Mouse (Mus musculus) heart, postnatal 4 days (tissue): ENCODE results near the gene Clic3. TPM values are rescaled to one million over a fixed set of nuclear protein-coding genes. Genes with fewer than 3 reads are reported as not detected.
A peak's percentile ranks its signal among the peaks of the same experiment; 100 is the strongest.
"Not testable (repeated sequence)": the region's sequence is repeated elsewhere in the genome, so short reads cannot be mapped to it uniquely, and the experiment has no call there.

ENCODE experiments used
- DNase-seq: peaks from one replicate; pipeline ENCODE4 v3.0.0; 2021
- total RNA-seq, 2 experiments: library from RNA; stranded (reverse); gene quantifications; 2 replicates each; pipeline ENCODE4 v1.2.3; 2021

The Clic3 gene
- total RNA-seq = 1 to 10 TPM; 2.8 to 4.1 TPM

DNA sequence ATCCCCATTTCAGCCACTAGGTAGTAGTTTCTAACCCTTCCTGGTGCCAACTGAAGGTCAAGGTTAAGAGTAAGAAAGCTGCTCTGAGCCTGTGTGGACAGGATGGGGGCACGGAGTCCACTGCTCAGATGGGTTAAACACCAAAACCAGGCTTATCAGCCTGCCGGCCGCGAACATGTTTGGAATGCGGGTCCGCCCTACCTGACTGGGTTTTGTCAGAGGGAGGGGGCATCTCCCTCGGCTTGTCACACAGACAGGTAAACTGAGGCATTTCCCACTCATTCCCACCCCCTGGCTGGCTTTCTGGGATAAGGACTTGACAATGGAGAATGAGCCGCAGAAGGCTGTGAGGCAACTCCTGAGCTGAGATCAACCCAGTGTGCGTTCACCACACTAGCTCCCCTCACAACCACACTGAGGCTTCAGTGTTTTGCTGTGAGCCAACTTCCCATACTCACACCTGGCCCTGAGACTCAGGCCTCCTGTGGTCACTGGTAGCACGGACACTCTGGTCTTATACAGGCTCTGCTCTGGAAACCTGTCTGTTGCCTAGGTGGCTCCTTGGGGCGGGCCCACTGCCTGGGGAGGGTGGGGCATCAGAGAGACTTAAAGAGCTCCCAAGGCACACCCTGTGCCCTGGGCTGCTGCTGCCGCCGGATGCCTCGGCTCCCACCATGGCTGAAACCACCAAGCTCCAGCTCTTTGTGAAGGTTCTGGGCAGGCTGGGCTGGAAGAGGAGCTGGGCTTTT lies at the start of gene Clic3:
Clic3 (plus strand) TSS at position 634 of the 749 bp plus-strand sequence.
- DNase-seq = no peak

DNA sequence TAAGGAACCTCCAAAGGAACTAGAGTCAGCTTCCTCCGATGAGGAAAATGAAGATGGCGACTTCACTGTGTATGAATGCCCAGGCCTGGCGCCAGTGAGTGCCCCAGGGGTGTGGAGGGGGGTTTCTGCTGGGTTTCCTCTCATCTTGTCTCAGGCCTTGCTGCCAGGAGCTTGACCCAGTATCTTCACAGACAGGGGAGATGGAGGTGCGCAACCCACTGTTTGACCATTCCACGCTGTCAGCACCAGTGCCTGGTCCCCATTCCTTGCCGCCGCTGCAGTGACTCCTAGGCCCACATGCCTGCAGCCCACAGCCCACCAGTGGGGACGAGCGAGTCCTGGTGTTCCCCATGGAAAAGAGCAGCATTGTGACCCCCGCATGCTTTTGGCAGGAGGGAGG lies 47.7 kb upstream of the Clic3 start:
- DNase-seq = no peak

DNA sequence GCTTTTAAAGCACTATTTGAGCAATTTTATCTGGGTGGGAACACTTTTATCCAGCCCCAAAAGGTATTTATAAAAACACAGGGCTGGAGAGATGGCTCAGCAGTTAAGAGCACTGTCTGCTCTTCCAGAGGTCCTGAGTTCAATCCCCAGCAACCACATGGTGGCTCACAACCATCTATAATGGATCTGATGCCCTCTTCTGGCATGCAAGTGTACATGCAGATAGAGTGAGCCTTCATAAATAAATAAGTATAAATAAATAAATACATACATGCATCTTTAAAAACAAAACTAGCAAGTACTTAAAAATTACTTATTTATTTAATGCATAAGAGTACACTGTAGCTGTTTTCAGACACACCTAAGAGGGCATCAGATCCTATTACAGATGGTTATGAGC lies 43.2 kb upstream of the Clic3 start:
- DNase-seq = not testable (repeated sequence)

DNA sequence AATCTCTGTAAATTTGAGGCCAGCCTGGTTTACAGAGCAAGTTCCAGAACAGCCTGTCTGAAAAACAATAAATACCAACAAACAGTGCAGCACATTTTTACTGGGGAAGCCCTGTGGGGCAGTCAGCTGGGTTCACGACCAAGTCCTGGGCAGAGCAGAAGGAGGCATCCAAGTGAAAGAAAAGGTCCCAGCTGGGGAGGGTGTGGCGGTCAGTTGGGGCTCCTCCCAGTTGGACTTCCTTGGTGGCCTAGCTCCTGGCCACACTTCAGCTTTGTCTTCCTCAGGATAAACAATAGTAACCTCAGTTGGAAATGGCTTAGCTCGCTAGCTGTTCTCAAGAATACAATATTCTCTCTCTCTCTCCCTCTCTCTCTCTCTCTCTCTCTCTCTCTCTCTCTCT lies 39.2 kb upstream of the Clic3 start:
- no peak for DNase-seq

DNA sequence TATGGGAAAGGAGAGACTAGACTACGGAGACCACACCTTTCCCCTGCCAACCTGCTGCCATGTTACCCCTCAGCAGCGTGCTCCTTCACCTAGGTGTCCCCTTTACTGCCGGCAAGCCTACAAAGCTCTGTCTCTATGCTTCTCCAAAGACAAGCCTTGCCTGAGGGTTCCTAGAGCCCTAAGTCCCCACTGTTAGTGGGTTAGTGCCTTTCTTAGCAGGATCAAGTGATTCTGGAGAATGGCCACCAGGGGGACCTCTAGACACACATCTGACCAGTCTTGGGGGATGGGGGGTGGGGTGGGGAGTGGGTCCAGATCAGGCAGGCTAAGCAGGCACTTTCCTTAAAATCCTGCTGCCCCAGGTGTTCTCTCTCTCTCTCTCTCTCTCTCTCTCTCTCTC lies 34.7 kb upstream of the Clic3 start:
- peak; percentile 53 for DNase-seq

DNA sequence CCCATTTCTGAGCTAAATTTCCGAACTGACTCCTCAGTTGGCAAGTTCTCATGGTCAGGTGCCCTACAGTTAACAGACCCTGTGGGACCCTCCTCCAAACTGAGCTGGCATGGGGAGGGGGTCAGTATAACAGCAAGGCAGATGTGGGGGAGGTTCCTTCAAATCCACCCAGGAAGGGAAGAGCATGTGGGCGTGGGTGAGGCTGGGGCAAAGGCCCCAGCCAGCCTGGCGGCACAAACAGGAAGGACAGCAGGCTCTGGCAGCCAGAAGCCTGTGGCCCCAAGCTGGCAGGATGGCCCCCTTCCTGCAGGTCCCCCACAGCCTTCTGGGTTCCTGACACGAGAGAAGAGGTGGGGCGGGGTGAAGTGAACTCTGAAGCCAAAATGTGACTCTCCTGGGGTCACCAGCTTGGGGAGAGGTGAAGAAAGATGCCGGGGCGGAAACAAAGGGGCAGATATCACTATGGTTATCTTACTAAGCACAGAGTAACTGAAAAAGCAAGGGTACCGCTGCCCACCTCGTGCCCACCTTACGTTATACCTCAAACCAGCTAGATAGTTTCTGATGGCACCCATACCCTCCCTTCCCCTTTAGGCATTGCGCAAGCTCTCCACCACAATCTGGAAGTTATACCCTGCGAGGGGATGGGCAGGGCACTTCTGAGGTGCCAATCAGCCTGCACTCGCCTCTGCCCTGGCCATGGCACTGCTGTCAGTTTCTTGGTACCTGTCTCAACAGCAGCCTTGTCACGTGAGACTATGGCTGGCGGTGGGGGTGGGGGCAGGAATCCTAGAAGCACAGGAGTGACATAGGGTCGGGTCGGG lies 33.8 kb upstream of the Clic3 start, which contains the start of gene Fut7:
Fut7 (plus strand) TSS at position 681 of the 824 bp plus-strand sequence.
- DNase-seq = no peak

DNA sequence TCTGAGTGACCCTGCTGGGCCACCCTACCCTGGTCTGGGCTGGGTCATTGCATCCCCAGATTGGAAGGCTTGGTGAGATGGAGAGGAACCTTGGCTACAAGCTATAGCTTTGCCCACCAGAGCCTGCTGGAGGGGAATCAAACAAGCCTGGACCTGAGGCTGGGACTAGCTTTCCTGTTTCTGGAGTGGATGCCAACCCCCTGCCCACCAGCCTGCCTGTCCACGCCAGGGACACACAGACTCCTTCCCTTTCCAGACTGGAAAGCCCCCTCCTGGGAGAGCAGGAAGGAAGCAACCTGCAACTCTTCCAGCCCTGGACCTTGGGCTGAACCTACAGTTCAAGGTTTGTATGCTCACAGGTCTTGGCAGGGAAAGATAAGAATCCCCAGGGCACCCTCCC lies 33.0 kb upstream of the Clic3 start:
- no peak for DNase-seq

DNA sequence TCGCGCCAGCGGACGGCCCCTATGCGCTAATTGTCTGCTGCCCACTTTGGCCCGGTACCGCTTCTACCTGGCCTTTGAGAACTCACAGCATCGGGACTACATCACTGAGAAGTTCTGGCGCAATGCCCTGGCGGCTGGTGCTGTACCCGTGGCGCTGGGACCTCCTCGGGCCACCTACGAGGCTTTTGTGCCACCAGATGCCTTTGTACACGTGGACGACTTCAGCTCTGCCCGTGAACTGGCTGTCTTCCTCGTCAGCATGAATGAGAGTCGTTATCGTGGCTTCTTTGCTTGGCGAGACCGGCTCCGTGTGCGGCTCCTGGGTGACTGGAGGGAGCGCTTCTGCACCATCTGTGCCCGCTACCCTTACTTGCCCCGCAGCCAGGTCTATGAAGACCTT lies 31.2 kb upstream of the Clic3 start:
- no peak for DNase-seq

DNA sequence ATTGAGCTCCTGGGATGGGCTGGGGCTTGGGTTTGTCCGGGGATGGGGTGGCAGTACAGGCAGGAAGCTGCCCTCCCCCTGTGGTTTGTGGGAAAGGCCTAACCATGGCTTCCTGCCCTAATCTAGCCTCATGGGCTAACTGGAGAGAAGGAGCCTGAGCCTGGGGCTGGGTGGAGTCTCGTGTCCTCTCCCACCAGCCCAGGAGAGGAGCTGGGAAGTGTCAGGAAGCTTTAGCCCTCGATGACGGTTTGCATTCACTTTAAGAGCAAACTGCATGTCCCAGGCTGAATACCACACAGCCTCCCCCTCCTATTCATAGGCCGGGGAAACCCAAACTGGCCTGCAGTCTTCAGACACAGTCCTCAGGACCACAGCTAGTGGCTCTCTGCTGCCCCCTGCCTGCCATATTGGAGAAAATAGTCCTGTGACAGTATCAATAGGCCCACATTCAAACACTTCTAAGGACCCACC lies 29.9 kb upstream of the Clic3 start:
- DNase-seq = peak; percentile 74

DNA sequence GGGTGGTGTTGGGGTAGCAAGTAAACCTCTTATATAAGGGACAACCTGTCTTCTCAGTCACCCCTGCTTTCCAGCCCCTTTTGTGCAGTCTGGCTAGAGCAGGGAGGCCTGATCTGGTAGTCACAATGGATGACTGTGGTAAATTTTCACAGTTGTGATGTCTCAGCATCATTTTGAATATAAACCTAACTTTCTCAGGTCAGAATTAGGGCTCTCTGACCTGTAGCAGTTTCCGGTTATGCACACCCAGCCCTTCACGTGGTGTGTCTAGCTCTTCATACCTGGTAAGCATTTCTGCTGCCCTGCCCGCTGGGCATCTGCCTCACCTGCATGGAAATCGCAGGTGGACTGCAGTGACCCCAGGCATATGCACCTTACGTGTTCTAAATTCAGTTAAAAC lies 29.4 kb upstream of the Clic3 start:
- no peak for DNase-seq

DNA sequence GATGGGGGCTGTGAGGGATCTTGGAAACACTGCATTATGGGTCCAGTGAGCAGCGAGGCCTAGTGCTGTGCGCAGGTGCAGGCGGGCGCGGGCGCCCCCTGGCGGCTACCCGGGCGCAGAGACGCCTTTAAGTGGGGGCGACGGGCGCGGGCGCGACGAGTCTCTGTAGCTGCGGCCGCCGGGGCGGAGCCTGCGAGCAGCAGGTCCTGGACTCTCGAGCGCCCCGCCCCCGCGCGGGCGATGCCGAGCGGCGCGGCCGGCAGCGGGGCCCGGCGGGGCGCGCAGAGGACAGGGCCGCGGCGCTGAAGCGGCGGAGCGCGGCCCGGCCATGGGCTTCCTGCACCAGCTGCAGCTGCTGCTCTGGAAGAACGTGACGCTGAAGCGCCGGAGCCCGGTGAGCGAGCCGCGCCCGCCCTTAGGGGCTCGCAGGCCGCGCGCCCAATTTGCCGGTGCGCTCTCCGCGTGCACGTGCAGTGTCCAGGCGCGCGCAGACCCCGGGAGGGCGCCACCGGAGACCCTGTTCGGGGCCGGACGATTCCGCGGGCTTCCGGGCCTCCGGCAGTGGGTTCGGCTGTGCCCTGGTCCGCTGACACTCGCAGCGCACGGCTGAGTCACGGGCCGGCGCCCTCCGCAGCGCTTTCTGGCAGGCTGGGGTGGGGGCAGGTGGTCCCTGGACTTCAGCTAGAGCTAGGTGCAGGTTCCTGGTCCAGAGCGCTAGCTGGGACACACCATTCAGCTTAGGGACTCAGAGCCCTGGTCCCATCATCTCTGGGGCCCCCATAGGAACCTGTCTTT lies 28.0 kb upstream of the Clic3 start, which contains the start of gene Abca2:
Abca2 (plus strand) TSS at position 262 of the 795 bp plus-strand sequence.
- peak; percentile 96 for DNase-seq

DNA sequence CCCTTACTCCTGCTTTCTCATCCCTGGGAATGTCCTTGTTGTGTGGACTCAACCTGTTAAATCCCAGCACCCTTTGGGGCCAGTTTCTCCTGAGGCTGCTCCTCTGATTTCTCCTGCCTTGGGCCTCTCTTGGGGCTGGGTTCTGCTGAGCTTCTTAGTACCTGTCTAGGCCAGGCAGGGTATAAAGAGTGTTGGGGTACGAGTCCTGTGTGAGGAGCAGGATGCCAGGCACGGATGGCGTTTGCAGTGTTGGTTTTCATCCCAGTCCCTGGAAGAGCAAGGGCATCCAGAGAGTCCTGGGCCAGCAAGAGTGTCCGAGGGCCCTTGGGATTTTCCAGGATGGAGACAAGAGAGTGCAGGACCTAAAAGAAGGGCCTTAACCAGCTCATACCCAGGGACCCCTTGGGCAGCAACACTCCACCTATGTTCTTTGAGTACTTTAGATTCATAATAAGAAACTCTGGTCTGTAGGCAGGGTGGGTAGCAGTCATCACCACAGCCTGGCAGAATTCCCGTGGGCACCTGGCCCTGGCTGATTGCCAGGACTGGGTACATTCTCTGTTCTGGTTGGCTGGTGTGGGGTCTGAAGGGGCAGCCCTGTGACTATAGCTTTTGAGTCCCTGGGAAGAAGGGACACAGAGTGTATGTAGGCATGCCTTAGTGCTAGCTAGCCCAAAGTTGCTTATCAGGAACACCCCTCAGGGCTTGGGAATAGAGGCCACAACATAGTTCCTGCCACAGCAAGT lies 27.0 kb upstream of the Clic3 start:
- peak; percentile 36 for DNase-seq

DNA sequence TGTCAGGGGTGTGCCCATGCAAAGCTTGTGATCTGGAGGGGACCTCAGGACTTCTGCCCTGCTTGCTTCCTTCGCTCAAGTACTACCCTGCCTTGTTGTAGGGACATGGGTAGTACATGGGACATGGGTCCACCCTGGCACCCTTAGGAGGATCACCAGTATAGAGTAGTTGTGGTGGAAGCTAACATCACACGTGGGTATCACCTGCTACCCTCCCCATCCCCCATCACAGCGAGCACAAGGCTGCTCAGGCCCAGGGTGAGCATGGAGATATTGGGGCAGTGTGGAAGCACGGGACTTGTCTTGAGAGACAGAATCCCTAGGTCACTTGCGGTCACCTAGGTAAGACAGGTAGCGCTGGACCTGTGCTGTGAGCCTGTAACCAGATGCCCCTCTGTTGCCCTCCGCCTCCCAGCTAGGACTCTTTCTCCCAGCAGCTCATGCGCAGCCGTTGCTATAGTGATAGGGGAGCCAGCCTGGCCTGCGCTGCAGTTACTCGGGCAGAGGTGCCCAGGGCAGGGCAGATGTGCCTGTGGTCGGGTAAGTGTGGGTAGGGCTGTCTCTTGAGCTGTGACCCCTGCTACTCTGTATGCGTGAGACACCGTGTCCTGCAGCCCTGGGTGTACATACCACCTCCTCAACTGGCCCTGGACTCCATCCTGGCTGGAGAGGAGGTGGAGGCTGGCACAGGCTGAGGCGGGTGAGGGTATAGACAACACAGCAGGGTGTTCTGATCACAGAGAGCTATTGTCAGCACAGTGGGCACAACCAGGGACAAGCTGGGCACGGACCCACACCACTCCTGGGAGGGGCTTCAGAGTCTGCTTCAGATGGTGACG lies 26.0 kb upstream of the Clic3 start:
- DNase-seq = no peak

DNA sequence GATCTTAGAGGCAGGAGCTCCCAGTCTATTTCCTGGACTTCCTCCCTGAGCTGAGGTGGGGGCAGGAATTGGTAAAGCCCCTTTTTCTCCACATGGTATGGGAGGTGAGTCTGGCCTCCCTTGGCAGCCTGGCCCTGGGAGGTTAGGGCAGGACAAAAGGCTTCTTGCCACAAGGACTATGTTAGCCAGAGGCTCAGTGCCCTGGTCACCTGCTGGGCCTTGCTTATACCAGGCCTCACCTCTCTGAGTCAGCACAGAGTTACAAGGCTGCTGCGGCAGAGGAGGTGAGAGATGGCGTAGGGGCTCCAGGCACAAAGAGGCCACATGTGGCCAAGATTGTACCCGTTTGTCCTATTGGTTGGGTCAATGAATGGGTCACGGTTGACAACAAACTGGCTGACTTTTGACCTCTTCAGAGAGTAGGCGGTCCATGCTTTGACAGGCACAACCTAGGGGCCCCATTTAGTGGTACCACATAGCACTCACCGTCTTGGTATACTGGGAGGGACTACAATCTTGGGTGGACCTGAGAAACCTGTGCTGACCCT lies 25.3 kb upstream of the Clic3 start:
- DNase-seq = no peak

DNA sequence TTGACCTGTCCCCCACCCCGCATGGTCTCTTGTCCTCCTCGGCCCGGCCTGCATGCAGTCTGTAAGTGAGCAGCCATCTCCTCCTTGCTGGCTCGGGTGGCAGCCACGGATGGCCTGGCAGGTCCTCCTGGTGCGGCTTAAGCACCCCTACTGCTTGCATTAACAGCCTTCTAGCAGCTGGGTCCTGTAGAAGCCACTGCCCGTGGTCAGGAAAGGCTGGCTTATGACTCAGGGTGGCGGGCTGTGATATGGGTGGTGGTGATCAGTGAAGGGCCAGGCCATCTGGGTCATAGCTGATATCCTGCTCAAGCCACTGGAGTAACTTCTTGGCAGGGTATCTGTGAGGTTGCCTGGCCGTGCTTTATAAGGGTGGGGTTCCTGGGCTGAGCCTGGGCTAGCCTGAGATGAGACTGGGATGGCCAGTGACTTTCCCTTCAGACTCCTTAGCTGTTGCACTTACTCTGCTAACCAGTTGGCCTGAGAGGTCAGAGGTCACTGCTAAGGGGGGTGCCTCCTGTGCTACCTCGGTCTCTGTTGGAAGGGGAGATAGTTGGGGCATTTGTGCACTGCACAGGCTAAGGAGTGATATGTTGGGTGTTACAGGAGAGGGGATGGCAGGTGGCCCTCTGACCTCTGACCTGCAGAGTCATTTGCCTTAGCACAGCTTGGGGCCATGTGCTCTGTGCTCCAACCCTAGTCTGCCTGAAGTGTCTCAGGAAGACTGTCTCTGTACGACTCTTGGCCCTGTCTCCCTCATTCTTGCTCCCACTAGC lies 24.1 kb upstream of the Clic3 start:
- no peak for DNase-seq

DNA sequence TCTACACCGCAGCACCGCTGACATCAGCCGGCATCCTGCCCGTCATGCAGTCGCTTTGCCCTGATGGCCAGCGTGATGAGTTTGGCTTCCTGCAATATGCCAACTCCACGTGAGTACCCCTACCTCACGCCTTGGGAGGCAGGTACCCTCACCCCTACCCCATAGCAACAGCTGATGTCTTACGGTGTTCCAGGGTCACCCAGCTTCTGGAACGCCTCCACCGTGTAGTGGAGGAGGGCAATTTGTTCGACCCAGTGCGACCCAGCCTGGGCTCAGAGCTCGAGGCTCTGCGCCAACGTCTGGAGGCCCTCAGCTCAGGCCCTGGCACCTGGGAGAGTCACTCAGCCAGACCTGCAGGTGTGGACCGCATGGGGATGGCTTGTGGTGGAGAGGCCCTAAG lies 23.5 kb upstream of the Clic3 start:
- no peak for DNase-seq

DNA sequence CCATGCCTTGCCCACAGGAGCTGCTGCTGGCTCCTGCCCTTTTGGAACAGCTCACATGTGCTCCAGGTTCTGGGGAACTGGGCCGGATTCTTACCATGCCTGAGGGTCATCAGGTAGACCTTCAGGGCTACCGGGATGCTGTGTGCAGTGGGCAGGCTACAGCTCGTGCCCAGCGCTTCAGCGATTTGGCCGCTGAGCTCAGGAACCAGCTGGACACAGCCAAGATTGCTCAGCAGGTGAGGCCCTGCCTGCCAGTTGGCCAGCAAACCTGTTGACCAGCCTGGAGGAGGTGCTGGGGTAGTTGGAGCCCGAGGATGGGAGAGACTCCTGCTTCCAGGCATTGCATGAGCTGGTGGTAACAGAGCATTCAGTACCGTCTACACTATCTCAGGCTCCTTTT lies 22.3 kb upstream of the Clic3 start:
- DNase-seq = no peak

DNA sequence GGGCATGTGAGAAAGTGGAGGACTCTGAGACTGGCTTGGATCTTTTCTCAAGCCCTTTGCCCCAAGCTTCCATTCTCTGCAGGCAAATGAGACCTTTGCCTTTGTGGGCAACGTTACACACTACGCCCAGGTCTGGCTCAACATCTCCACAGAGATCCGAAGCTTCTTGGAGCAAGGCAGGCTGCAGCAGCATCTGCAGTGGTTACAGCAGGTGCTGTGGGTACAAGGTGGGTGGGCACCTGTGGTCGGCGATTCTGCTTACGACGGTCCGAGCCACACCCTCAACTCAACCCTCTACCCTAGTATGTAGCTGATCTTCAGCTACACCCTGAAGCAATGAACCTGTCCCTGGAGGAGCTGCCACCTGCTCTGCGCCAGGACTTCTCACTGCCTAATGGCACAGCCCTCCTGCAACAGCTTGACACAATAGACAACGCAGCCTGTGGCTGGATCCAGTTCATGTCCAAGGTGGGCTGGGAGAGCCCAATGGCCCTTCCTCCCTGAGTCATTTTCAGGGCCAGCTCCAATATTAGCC lies 20.3 kb upstream of the Clic3 start:
- no peak for DNase-seq

DNA sequence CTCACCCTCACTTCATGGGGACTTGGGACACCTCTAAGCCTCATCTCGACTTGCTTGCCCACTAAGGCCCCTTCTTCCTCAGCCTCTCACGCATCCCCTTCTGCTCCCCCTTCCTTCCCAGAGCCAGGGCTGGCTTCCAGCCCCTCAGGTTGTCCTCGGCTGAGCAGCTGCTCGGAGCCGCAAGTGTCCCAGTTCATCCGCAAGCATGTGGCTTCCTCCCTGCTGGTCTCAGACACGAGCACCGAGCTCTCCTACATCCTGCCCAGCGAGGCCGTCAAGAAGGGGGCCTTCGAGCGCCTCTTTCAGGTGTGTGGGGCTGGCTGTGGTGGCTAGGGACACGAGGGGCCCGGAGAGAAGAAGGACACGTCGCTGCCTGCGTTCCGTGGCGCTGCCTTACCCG lies 15.6 kb upstream of the Clic3 start:
- no peak for DNase-seq

DNA sequence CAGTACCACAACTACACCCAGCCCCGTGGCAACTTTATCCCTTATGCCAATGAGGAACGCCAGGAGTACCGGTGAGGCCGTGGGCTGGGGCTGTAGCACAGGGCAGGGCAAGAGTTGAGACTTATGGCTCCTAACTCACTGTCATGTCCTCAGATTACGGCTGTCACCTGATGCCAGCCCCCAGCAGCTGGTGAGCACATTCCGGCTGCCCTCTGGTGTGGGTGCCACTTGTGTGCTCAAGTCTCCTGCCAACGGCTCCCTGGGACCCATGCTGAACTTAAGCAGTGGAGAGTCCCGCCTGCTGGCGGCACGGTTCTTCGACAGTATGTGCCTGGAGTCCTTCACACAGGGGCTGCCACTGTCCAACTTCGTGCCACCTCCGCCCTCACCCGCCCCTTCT lies 14.0 kb upstream of the Clic3 start:
- DNase-seq = no peak
